Mouse (Mus musculus) kidney, postnatal 36 days (tissue): ENCODE data around the gene Moap1.
A peak's percentile ranks its signal among the peaks of the same experiment; 100 is the strongest.

ENCODE experiments used
- DNase-seq, 2 experiments: peaks; one replicate each; pipeline ENCODE4 v3.0.0; 2021 to 2022; ENCODE audit warnings: mixed read lengths in 2 of 2

Gene Moap1

GRCm38 (mm10) chr12:102743589-102744574, at the start of gene Moap1, which contains the start of gene Tmem251:
TSS of gene Moap1 (minus strand) at chr12:102743661.
TSS of gene Tmem251 (plus strand) at chr12:102743762.
- DNase-seq = peak; percentile 94 to 95

GRCm38 (mm10) chr12:102787927-102788326, 44.5 kb upstream of the Moap1 start:
- peak in 1 of 2 experiments; percentile 22 for DNase-seq

DNA sequence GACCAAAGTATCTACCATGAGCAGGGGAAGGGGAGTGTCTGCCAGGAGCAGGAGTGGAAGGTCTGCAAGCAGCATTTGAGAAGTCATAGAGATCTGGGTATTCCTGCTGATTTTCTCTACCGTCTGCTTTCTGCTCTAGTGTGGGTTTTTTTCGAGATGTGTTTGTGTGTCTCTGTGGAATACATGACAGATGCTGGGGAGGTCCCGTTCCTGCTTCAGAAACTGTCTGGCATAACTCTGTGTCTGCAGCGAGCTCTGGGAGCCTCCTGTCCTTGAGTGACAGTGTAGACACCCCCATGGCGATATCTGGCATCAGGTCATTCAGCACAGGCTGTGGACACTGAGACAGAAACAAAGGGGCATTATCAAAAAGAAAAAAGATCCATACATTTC, 42.1 kb upstream of the Moap1 start:
- no peak for DNase-seq

DNA sequence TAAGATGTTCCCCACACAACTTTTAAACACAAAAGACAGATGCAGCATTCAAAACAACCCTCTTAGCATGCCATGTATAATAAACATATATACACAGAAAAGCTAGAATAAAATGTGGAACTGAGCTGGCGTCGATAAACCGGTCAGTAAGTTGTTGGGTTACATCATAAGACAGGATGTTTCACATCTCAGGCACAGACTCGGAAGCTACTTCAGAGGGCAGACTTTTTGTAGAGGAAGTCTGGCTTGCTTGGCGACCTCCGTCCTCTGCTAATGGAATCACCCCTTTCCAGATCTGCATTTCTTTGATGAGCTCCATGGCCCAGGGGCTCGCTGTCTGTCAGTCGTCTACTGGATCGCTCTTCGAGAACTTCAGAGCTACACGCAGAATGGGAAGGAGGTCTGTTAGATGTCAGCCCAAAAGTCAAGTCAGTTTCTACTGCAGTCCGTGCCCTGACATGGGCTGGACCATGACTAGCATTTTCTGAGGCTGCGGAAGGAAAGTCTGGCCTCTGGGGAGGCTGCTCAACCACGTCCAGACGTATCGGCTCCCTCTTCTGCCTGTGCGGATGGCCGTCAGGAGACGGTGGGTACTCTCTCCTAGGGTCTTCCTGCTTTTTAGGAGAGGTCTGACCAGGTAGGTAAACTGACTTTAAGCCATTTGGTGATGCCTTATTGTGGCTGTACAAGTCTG, 41.6 kb upstream of the Moap1 start:
- no peak for DNase-seq

DNA sequence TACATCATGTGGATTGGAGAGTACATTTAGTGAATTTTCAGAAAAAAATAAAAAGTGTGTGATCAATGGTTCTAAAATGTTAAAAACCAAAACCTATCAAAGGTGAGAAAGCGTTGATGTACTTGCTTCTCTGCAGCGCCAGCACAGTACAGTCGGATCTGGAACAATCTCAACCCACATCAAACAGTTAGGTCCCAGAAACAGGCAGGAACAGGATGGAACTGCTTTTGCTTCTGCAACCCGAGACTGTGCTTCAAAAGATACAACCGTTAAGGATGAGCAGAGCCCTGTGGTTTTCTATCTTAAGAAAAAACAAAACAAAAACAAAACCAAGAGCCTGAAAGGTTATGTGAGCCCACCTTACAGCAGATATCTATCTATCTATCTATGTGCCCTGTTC, 39.4 kb upstream of the Moap1 start:
- no peak for DNase-seq

- DNase-seq = peak; percentile 15 to 50
These were observed 36.0 kb upstream of the Moap1 start for GRCm38 (mm10) chr12:102779452-102779851.

DNA sequence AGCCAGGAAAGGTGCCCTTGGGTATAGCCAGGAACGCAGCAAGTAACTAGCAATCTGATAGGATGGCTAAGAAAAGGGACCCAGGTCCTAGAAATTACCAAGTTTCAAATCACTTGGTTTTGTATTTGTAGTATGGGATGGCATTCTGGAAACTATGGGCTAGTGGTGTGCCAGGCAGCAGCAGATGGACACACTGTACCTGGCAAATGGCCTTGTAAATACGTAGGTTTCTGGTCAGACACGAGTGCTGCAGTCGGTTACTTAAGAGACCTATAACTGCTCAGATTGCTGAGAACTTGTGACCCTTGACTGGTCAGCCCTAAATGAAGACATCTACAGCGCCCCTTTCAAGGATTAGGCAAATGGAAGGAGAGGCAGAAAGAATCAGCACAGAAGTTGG, 34.7 kb upstream of the Moap1 start:
- DNase-seq = no peak

- no peak for DNase-seq
These were observed 32.6 kb upstream of the Moap1 start for GRCm38 (mm10) chr12:102776035-102776434.

- DNase-seq = no peak
These were observed 29.2 kb upstream of the Moap1 start for GRCm38 (mm10) chr12:102772676-102773075.

DNA sequence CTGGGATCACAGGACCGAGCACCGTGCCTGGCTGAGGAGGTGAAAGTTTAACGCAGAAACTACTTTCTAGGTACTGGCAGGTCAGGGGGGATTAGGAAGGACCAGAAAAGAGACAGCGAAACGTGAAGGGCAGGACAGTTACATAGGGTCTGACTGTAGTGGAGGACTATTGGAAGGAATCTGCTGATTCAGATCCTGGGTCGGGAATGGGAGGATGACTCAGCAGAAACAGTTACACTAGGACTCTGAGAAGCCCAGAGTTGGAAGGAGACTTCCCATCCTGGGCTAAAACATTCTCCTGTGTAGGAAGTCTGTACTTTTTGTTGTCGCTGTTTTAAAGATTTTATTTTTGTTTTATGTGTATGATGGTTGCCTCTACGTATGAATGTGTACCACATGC, 28.1 kb upstream of the Moap1 start:
- no peak for DNase-seq

DNA sequence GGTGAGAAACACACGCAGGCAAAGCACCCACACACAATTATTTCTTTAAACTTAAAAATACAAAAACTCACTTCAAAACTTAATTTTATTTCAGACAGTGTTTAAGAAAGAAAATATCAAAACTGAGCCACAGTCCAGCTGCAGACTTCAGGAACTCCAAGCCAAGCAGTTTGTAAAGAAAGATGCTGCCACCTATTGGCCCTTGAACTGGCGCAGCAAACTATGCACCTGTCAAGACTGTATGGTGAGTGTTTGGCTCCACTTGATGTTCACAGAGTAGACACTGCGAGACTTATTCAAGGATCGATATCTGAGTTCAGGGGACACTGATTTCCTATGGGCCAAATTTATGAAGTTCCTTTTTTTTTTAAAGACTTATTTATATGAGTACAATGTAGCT, 25.5 kb upstream of the Moap1 start:
- peak in 1 of 2 experiments; percentile 45 for DNase-seq

DNA sequence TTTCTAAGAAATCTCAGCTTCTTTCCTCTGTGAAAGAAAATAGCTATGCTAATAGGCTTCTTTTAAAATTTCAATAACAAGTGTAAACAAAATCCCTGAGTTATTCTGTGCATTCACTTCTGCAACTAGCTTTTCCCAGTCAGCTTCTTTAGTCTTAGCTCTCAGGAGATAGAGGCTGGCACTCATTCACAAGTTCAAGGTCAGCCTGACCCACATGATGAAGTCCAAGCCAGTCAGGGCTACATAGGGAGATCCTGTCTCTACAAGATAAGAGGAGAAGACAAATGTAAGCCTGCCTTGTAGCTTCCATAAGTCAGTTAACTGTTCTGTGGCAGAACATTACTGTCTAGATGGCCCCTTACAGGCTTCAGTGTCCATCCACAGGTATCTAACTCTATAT, 20.2 kb upstream of the Moap1 start:
- DNase-seq = no peak

- DNase-seq = no peak
These were observed 18.2 kb upstream of the Moap1 start for GRCm38 (mm10) chr12:102761668-102762067.

- DNase-seq = peak in 1 of 2 experiments; percentile 33
These were observed 15.5 kb upstream of the Moap1 start for GRCm38 (mm10) chr12:102758936-102759335.

DNA sequence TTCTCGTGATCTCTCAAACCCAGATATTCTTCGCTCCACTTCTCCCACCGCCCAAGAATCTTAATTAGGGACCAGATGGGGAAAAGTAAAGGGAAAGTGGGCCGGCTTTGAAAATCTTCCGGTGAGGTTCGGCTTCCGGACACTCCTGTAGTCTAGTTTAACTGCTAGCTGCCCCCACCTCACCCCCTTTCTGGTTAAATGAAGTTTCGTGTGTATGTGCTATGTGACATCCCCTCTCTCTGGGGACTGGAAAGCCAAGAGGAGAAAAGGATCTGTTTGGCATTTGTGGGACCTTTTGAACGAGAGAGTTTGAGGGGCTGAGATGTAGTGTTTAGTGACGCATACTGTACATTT, 14.9 kb upstream of the Moap1 start, which contains the start of gene Gm20604:
TSS of gene Gm20604 (minus strand) at position 270 of the 354 bp plus-strand sequence.
- no peak for DNase-seq

DNA sequence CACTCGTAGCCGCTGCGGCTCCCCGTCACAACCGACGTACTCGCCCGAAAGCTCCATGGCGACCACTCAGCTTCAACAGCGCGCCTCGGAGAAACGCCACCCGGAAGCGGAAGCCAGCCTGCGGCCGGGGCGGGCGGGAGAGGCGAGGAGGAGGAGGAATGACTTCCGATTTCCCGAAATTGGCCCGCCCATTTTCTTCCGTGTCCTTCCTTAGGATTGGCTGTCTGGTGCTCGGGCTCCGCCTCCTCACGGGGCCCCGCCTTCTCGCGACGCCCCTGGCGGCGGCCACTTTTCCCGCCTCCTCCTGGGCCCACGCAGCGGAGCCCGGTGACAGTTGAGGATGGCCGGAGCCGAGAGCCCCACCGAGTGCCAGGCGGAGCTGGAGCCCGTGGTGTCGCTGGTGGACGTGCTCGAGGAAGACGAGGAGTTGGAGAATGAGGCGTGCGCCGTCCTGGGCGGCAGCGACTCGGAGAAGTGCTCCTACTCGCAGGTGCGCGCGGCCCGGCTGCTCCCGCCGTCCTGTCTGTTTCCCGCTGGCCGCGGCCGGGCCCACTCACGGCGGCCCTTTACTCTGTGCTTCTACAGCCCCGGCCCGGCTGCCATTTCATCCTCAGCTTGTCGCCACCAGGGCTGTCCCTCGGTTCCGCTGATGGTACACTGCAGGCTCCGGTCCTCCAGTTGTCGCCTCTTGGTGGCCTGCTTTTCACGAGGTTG, 14.4 kb upstream of the Moap1 start, which contains the start of the genes Gm28051, Gon7 and Ubr7:
TSS of gene Gm28051 (minus strand) at position 77 of the 714 bp plus-strand sequence.
TSS of gene Gon7 (minus strand) at position 115 of the 714 bp plus-strand sequence.
TSS of gene Ubr7 (plus strand) at position 279 of the 714 bp plus-strand sequence.
- peak; percentile 98 for DNase-seq

GRCm38 (mm10) chr12:102757055-102757688, 13.7 kb upstream of the Moap1 start:
- peak in 1 of 2 experiments; percentile 95 for DNase-seq

DNA sequence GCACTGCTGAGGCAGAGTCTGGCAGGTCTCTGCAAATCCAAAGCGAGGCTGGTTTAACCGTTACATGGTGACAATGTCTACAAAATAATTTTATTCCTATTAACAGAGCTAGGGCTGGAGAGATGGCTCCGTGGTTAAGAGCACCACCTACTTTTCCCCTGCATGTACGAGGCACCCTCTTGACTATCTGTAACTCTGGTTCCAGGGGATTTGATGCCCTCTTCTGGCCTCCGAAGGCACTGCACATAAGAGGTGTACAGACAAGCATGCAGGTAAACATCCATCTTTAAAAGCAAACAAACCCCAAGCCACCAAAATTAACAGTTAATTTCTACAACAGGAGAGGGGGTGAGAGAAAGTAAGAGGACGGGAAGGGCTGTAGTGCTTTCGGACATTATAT, 12.8 kb upstream of the Moap1 start:
- DNase-seq = peak in 1 of 2 experiments; percentile 51

DNA sequence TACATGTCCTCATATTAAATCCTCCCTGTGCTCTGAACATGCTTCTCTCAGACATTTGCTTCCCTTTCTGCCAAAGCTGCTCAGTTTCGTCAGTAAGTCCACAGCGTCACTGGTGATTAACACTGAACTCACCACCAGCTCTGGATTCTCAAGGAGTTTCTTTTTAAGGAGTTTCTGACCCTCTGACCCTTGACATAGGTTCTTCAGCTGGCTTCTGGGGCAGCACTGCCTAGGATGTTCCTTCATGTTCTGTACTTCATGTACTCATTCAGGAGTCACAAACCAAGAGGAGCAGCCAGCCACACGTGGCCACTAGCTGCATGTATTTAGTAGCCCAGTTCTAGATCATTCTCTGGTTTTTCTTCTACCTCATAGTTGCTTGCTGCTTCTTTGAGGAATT, 4.8 kb upstream of the Moap1 start:
- no peak for DNase-seq

DNA sequence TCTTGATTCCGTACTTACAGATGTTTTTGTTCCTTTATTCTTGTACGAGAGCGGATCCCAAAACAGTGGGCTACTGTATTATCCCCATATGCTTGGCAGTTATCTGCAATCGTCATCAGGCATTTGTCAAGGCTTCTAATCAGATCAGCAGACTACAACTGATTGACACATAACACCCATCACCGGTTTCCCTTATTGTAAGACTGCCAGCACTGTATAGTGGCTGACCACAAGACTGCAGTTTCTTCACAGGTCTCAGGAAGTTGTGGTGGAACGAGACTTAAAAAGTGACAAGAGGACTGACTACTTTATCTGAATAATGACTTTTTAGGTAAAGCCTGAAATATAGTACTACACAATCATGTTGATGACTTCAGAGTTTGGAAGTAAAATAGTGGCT, 1.4 kb upstream of the Moap1 start:
- no peak for DNase-seq

DNA sequence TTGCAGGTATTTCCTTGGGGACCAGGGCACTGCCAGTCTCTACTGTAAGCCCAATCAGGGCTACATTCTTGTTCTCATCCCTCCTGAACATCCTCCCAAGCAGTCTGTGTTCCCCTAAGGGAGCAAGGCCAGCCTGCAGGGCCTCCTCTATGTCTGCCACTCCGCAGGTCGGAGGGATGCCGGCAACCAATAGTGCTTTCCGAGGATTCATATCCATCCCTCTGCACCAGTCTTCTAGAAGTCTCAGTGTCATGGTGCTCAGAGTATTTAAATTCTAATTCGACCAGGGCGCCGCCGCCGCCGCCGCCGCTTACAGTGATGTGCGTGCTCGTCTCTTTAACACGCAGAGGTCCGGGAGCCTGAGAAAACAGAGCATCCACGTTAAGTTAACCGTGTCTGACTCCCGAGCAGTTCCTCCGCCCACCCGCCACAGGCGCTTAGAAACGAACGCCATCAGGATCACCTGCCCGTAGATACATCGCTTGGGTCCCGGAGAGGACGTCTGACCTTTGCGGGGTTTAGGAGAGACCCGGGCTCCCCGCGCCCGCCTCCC, 349 bp downstream of the Moap1 start:
- DNase-seq = no peak

DNA sequence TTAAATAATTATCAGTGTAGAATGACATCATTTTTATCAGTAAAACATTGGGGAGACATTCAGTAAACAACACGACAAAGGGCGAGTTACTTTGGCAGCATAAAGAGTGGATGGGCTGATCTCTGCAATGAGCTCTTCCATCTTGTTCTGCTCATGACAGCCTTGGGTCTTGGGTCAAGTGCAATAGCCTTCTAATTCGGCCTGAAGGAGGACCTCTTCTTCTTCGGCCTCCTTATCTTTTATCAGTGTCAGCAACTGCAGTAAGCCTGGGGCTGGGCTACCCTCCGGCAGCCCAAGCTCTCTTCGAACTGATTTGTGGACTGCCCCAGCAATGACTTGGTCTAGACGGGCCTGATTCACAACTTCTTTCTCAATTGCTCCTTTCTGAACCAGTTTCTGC, 1.4 kb downstream of the Moap1 start:
- DNase-seq = no peak
